Mouse (Mus musculus) adipocyte (in vitro differentiated cells): ENCODE results near the gene Pitpnm3.

Source experiments
- DNase-seq: peaks from one replicate; pipeline ENCODE4 v3.0.0-alpha.2; 2016; ENCODE audit warnings: low spot score

The Pitpnm3 gene

GRCm38 (mm10) chr11:72014674-72015073, 120.9 kb downstream of the Pitpnm3 start:
- no peak for DNase-seq

- no peak for DNase-seq
Observed at GRCm38 (mm10) chr11:72011955-72012354, 123.6 kb downstream of the Pitpnm3 start.

GRCm38 (mm10) chr11:72010940-72011722, 124.4 kb downstream of the Pitpnm3 start:
- no peak for DNase-seq

- DNase-seq = no peak
Observed at GRCm38 (mm10) chr11:72010367-72010766, 125.2 kb downstream of the Pitpnm3 start.

- no peak for DNase-seq
Observed at GRCm38 (mm10) chr11:72005547-72005946, 130.0 kb downstream of the Pitpnm3 start.

- no peak for DNase-seq
Observed at GRCm38 (mm10) chr11:72003171-72003570, 132.4 kb downstream of the Pitpnm3 start.

GRCm38 (mm10) chr11:72002138-72002853, 133.3 kb downstream of the Pitpnm3 start:
- no peak for DNase-seq

- no peak for DNase-seq
Observed at GRCm38 (mm10) chr11:72000194-72000593, 135.4 kb downstream of the Pitpnm3 start.
